Mouse (Mus musculus): ENCODE data around the gene Ttll5.

DNA sequence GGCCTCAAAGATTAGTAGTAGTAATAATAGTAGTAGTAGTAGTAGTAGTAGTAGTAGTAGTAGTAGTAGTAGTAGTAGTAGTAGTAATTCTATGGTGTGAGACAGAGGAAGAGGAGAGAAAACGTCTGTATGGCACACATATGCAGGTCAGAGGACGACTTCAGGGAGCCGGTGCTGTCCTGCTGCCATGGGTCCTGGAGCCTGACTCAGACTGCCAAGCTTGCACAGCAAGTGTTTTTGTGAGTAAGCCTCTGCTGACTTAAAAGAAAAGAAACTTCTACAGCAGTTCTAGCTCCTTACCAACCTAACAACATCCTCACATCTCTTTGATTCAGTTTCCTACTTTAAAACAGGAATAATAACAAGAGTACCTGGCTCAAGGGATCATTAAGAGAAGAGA lies 190.2 kb downstream of the Ttll5 start:
- no peak for TF ChIP-seq CTCF (IDR thresholded peaks at IDR 0.05; ENCODE audit: low read depth)
- TF ChIP-seq EP300 (IDR thresholded peaks at IDR 0.05; ENCODE audit: low read depth) = no peak

Data from liver, embryonic 14.5 days (tissue).